ENCODE assay signal across 16 mouse cellular contexts in the genomic region with DNA sequence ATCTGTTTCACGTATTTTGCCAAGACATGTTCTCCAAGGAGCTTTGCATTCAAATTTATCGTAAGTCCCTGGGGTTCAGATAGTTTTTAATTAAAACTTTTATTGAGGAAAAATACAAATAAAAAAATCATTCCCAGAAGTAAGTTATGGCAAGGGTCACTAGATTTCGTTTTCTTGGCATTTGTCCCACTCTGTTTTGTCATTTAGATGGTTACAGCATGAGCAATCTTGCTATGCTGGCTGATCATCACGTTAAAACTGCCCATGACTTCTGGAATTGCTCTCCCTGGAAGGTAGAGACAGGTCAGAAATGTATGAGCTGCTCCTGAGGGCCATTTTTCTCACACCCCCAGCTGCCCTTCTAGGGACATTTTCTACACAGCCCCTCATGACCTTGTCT.
DNase-seq lines count a peak whose midpoint lies in the region; ATAC-seq and TF ChIP-seq lines count a peak whose summit lies in the region.
"Had no signal": no experiment of that assay in that cellular context is flagged by ENCODE, and none has a peak within 500 bp of the region (broad histone marks: within the 10 kb centered on the region; RNA-seq: fewer than 3 reads in every experiment).

No protein-coding gene starts in this region.

- WGBS in kidney, embryonic 14.5 days, result 52% methylated on average over 4 of the region's 4 CpGs
- 37% methylated on average over 4 of the region's 4 CpGs for WGBS in lung, embryonic 14.5 days

- H3K4me2 ChIP-seq in kidney, embryonic 14.5 days (replicated peaks; ENCODE audit: low read depth, low read length), result no peak overlapping the region
- no peak overlapping the region for H3K4me2 ChIP-seq in lung, embryonic 14.5 days
- H3K4me2 ChIP-seq: embryonic facial prominence, embryonic 12.5 days; forebrain, embryonic 15.5 days; heart, embryonic 12.5 days; hindbrain, embryonic 15.5 days had no signal

- no peaks in the 10 kb centered on the region for H3K36me3 ChIP-seq in kidney, embryonic 14.5 days (ENCODE audit: control insufficient read depth, insufficient read depth, low read length)
- H3K36me3 ChIP-seq in lung, embryonic 14.5 days (ENCODE audit: insufficient read depth), result no peaks in the 10 kb centered on the region
- H3K36me3 ChIP-seq: embryonic facial prominence, embryonic 12.5 days; forebrain, embryonic 15.5 days; heart, embryonic 12.5 days; hindbrain, embryonic 15.5 days had no signal

- H3K27ac ChIP-seq in kidney, embryonic 14.5 days (ENCODE audit: low read depth, low read length), result peak overlapping the region; percentile 42; the same call in 1 of the 2 replicates
- H3K27ac ChIP-seq in lung, embryonic 14.5 days (ENCODE audit: low read depth), result no peak overlapping the region
- H3K27ac ChIP-seq: embryonic facial prominence, embryonic 12.5 days; forebrain, embryonic 15.5 days; hindbrain, embryonic 15.5 days had no signal

- DNase-seq in adrenal gland, adult 2 months, result peak; percentile 13
- DNase-seq in adrenal gland, postnatal 10 days, result no peak
- DNase-seq in kidney, postnatal 25 days, result no peak
- peak; percentile 51 for DNase-seq in lung, embryonic 14.5 days
- DNase-seq in lung, postnatal 14 days, result no peak
- DNase-seq in urinary bladder, postnatal 14 days (ENCODE audit: low spot score), result no peak
- no peak for DNase-seq in cerebellum, adult 8-10 months
- DNase-seq: cerebellum, adult 11 months; cerebellum, adult 9-10 months had no signal

- no peaks in the 10 kb centered on the region for H3K9me3 ChIP-seq in kidney, embryonic 14.5 days (ENCODE audit: control insufficient read depth, low read length)
- H3K9me3 ChIP-seq in lung, embryonic 14.5 days (ENCODE audit: low read depth, low read length), result no peaks in the 10 kb centered on the region
- H3K9me3 ChIP-seq: embryonic facial prominence, embryonic 12.5 days; forebrain, embryonic 15.5 days; heart, embryonic 12.5 days; hindbrain, embryonic 15.5 days had no signal

- no peak for ATAC-seq in kidney, embryonic 14.5 days (ENCODE audit: low FRiP score, low TSS enrichment)
- no peak for ATAC-seq in lung, embryonic 14.5 days (ENCODE audit: insufficient read depth)
- ATAC-seq: activated CD4-positive, CD25-positive, alpha-beta regulatory T cell, adult 4 months; forebrain, embryonic 15.5 days; Patski had no signal

- no peak overlapping the region for H3K9ac ChIP-seq in kidney, embryonic 14.5 days (ENCODE audit: low read depth, low read length)
- H3K9ac ChIP-seq in lung, embryonic 14.5 days, result no peak overlapping the region
- H3K9ac ChIP-seq: embryonic facial prominence, embryonic 12.5 days; forebrain, embryonic 15.5 days; heart, embryonic 12.5 days; hindbrain, embryonic 15.5 days had no signal

- no peak for TF ChIP-seq CTCF in lung, embryonic 14.5 days (IDR thresholded peaks at IDR 0.05; ENCODE audit: low read depth)

- H3K4me1 ChIP-seq in kidney, embryonic 14.5 days (ENCODE audit: control insufficient read depth, insufficient read depth, low read length), result no peaks in the 10 kb centered on the region
- H3K4me1 ChIP-seq in lung, embryonic 14.5 days (ENCODE audit: insufficient read depth), result no peaks in the 10 kb centered on the region
- H3K4me1 ChIP-seq: heart, embryonic 12.5 days; hindbrain, embryonic 15.5 days had no signal

- no peak overlapping the region for H3K4me3 ChIP-seq in kidney, embryonic 14.5 days (ENCODE audit: low read length)
- no peak overlapping the region for H3K4me3 ChIP-seq in lung, embryonic 14.5 days (ENCODE audit: low read depth, low read length)
- H3K4me3 ChIP-seq: embryonic facial prominence, embryonic 12.5 days; forebrain, embryonic 15.5 days; heart, embryonic 12.5 days; hindbrain, embryonic 15.5 days had no signal

- no peaks in the 10 kb centered on the region for H3K27me3 ChIP-seq in kidney, embryonic 14.5 days (ENCODE audit: control insufficient read depth, insufficient read depth, low read length)
- H3K27me3 ChIP-seq in lung, embryonic 14.5 days (ENCODE audit: insufficient read depth, low read length), result no peaks in the 10 kb centered on the region
- H3K27me3 ChIP-seq: forebrain, embryonic 15.5 days; hindbrain, embryonic 15.5 days had no signal

Comparison
In these comparisons a context has a peak if more than half of its experiments do, and no peak if none do; other contexts are left out.
1. DNase-seq: peak in adrenal gland, adult 2 months (single experiment) and lung, embryonic 14.5 days (single experiment); none in adrenal gland, postnatal 10 days (single experiment), kidney, postnatal 25 days (0 of 2), lung, postnatal 14 days (single experiment), urinary bladder, postnatal 14 days (single experiment) and cerebellum, adult 8-10 months (single experiment).